Mouse (Mus musculus) splenic B cell, adult 2 months (primary cell): ENCODE measurements around the gene Zfp574.
A peak's percentile ranks its signal among the peaks of the same experiment; 100 is the strongest.

ENCODE experiments used
- DNase-seq: peaks from one replicate; pipeline ENCODE4 v3.0.0-alpha.2; 2011; ENCODE audit warnings: low read depth, low spot score
- H3K27me3 ChIP-seq: 2 replicates; pipeline ENCODE4 v1.6.1; 2012; ENCODE audit warnings: mild to moderate bottlenecking, low read length, moderate library complexity, mixed read lengths; ENCODE audit not compliant: control insufficient read depth, poor library complexity, insufficient read depth, severe bottlenecking
- H3K36me3 ChIP-seq: 2 replicates; pipeline ENCODE4 v1.6.1; 2012; ENCODE audit warnings: mild to moderate bottlenecking, low read length, moderate library complexity, mixed read lengths; ENCODE audit not compliant: control insufficient read depth, poor library complexity, insufficient read depth, severe bottlenecking

Gene Zfp574

DNA sequence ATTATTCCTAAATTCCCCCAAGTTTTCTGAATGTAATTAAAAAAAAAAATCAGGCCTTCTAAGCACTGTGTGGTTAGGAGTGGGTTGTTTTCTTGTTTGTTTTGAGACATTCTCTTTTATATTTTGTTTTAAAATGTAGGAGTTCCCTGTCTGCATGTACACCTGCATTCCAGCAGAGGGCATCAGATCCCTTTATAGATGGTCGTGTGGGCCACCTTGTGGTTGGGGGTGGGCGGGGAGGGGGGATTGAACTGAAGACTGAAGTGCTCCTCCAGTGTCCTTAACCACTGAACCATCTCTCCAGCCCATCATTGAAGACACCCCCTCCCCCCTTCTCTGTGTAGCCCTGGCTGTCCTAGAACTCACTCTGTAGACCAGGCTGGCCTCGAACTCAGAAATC lies 14.3 kb downstream of the Zfp574 start:
- H3K36me3 ChIP-seq, result peaks cover 9% of the 10 kb centered on the region
- H3K27me3 ChIP-seq, result no peaks in the 10 kb centered on the region
- DNase-seq, result peak; percentile 66

GRCm38 (mm10) chr7:25087256-25087912 lies 15.0 kb downstream of the Zfp574 start:
- H3K36me3 ChIP-seq, result peaks cover 12% of the 10 kb centered on the region
- no peak for DNase-seq
- no peaks in the 10 kb centered on the region for H3K27me3 ChIP-seq

DNA sequence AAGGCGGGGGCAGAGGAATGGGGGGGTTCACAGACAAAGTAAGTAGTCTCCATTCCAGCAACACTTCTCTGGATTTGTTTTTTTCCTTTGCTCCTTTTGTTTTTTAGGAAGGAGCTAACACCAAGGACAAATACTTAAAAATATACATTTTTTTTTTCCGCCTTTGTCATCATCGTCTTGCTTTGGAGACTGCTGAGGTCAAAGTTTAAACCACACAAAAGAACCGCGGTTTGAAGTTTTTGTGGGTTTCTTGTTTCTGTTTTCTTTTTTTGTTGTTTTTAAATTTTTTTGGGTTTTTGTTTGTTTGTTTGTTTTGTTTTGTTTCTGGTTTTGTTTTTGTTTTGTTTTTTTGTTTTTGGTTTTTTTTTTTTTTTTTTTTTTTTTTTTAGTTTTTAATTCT lies 15.6 kb downstream of the Zfp574 start:
- Histone ChIP-seq H3K36me3 (peaks cover 12% of the 10 kb centered on the region), H3K27me3 (no peaks in the 10 kb centered on the region)
- DNase-seq, result no peak

DNA sequence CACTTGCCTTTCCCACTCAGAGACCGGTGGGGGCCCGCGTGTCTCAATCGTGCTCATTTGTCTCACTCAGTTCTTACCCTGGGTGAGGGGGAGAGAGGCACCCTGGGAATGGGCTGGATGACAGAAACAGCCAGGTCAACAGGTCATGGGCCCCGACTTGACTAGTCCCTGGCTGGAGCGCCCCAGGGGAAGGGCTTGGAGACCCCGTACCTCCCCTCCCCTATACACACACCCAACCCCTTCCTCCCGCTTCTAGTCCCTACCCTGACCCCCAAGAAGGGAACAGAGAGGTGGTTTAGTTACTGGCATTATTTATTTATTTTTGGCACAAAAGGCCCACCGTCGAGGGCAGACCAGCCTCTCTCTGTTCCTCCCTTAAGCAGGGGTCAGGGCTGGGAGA lies 16.2 kb downstream of the Zfp574 start:
- H3K27me3 ChIP-seq, result no peaks in the 10 kb centered on the region
- DNase-seq, result no peak
- H3K36me3 ChIP-seq, result peaks cover 16% of the 10 kb centered on the region

GRCm38 (mm10) chr7:25088968-25089367 lies 16.6 kb downstream of the Zfp574 start:
- no peaks in the 10 kb centered on the region for H3K27me3 ChIP-seq
- H3K36me3 ChIP-seq, result peaks cover 18% of the 10 kb centered on the region
- no peak for DNase-seq

DNA sequence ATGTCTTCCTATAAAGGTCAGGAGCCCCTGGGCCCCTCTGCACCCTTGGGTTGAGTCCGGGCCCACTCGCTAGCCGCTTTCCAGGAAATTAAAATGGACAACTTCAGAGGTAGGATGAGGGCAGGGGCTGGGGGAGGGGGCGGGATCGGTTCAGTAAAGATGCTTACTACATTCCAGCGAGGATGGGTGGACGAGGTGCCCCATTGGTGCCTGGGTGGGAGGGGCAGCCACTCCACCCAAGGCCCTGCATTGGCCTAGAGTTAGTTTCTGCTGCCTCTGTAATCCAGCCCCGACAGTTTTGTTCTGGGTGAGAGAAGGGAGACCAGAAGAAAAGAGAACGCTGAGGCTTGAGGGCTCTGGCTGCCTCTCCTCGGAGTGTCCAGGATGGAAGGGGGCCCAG lies 17.5 kb downstream of the Zfp574 start:
- DNase-seq, result no peak
- no peaks in the 10 kb centered on the region for H3K27me3 ChIP-seq
- peaks cover 23% of the 10 kb centered on the region for H3K36me3 ChIP-seq

DNA sequence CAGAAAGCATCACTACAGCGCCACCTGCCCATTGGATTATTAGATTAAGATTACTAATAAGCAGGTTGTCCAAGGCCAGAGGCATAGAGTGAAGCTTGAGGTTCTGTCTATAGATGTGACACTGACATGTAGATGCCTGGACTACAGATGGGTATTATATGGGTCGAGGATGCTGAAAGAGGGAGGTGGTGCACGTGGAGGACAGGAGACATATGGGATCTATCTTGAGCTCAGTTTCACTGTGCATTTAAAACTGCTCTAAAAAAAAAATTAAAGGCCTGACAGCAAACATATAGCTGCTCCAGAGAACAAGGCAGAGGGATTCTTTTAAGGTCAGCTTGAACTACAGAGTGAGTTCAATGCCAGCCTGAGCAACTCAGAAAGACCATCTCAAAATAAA lies 25.8 kb downstream of the Zfp574 start:
- DNase-seq, result no peak
- peaks cover 46% of the 10 kb centered on the region for H3K36me3 ChIP-seq
- H3K27me3 ChIP-seq, result no peaks in the 10 kb centered on the region

- Histone ChIP-seq H3K27me3 (no peaks in the 10 kb centered on the region), H3K36me3 (peaks cover 44% of the 10 kb centered on the region)
- DNase-seq, result no peak
Observed at GRCm38 (mm10) chr7:25099581-25099980, 27.2 kb downstream of the Zfp574 start.

DNA sequence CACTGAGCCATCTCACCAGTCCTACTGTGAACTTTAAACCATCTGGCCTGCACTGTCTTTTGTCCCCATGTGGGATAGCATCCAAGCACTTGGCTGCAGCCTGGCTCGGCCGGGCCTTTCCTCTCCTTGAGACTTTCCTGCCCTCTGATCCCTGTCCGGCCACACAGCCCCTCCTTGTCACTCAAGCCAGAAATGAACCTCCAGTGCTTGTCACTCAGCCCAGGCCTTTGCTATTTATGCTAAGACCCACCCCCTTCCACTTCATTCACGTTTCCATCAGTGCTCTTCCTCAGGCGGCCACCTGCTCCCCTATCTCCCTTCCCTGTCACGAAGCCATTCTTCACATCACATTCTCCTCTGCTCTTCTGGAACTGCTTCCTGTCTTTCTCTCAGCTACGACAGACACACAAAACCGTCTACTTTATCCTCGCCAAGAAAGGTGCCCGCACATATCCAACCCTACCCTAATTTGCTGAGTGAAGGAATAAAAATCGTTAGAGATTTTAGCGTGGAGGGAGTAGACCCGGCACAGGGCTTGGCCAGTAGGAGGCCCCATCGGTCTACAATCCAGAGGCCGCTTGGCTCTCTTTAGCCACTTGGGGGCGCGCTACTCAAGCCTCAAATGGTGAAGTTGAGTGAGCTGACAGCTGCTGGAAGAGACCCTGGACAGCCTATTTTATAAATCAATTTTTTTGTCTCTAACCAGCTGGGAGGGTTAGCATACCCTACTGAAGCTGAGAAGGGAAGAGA lies 33.2 kb downstream of the Zfp574 start:
- DNase-seq, result peak; percentile 93
- Histone ChIP-seq H3K27me3 (no peaks in the 10 kb centered on the region), H3K36me3 (peaks cover 11% of the 10 kb centered on the region)

GRCm38 (mm10) chr7:25106790-25107502 lies 34.6 kb downstream of the Zfp574 start:
- no peaks in the 10 kb centered on the region for H3K27me3 ChIP-seq
- peak; percentile 60 for DNase-seq
- H3K36me3 ChIP-seq, result peaks cover 14% of the 10 kb centered on the region

DNA sequence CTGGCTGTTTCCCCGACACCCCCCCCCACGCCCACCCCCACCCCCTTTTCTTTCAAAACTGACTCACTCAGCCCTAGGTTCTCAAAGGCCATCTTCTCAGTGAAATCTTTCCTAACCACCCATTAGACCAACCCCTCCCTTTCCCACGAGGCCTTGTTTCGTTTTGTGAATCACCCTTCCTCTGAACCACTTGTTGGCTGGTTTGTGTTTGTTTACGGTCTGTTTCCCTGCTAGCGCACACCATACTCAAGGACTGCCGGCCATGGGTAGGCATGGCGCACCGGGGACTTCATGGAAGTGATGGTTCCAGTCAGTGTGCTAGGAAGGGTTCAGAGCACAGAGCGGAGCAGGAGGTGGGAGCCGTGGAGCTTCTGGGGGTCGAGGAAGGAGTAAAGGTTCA lies 37.0 kb downstream of the Zfp574 start:
- peaks cover 12% of the 10 kb centered on the region; the same call in 1 of the 2 replicates for H3K36me3 ChIP-seq
- no peak for DNase-seq
- no peaks in the 10 kb centered on the region for H3K27me3 ChIP-seq

DNA sequence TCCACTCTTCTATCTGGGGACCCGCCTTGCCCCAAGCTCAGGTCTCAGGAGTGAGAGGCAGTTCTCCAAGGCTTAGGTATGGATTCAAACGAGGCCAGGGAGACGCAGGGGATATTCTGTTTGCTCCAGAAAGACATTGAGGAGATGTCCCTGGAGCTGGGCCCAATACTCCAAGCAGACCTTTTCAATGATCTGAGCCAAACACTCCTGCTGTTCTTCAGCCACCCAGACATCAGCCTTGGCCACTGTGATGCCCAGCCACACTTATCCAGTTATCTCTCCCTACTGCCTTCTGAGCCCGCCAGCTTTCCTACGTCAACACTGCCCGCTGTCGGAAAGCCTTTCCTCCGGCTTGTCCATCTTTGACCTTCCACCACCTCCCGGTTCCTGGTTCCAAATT lies 38.0 kb downstream of the Zfp574 start:
- Histone ChIP-seq H3K27me3 (no peaks in the 10 kb centered on the region), H3K36me3 (peaks cover 17% of the 10 kb centered on the region)
- DNase-seq, result no peak

DNA sequence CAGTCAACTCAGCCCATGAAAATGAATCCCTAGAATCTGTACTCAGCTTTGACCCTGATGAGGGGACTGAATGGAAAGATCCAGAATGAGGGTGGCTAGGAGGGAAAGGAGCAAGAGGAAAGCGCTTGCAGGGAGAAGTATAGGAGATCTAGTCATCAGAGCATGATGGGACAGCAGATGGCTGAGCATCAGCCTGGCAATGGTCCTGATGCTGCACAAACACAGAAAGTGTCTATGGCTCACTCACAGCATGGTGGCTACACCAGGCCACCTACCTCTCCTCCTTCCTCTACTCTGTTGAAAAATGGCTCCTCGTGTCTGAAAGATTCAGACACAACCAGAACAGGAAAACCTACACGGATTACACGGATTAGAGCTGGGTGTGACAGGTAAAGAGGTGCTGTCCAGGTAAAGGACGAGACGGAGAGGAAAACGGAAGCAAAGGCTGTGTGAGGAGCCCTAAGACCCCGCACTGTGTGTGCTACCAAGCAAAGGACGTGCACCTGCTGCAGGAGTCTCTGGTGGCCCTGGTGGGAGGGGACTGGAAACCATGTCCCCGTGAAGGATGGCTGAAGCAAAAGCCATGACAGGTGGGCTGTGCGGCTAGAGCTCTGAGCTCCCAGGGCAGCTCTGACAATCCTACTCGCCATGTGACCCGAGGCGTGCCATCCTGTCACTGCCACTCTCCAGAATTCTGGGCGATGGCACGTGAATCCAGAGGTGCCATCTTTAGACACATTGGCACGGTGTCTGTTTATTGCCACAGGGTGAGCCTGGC lies 40.0 kb downstream of the Zfp574 start:
- H3K27me3 ChIP-seq, result no peaks in the 10 kb centered on the region
- peak; percentile 67 for DNase-seq
- peaks cover 24% of the 10 kb centered on the region for H3K36me3 ChIP-seq

DNA sequence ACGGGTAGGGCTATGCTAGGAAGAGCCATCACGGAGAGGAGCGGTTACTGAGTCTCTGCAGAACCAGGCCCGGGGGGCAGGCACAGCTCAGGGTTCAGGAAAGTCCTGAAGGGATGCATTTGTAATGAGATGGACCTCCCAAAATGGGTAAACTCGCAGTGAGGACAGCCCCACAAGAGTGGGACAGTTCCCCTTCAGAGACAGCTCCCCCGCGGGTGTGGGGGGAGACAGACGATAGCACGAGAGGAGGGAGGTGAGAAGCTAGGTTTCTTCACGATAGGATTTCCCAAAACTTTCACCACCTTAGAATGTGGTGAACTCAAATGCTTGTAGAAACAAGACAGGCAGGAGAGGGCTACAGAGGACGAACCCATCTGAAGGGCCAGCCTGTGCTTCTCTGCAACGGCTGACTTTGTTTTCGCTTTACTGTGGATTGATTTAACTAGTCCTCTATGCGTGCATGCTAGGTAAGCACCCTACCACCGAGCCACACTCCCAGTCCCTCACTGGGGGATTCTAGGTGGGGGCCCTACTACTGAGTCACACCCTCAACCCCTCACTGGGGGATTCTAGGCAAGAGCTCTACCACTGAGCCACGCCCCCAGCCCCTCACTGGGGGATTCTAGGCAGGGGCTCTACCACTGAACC lies 40.7 kb downstream of the Zfp574 start:
- no peak for DNase-seq
- Histone ChIP-seq H3K36me3 (peaks cover 25% of the 10 kb centered on the region), H3K27me3 (no peaks in the 10 kb centered on the region)
